Mouse (Mus musculus) kidney, embryonic 16.5 days (tissue): ENCODE measurements around the gene Kcnn1. TPM values are rescaled to one million over a fixed set of nuclear protein-coding genes. Genes with fewer than 3 reads are reported as not detected.
"Not testable (repeated sequence)": the region's sequence is repeated elsewhere in the genome, so short reads cannot be mapped to it uniquely, and the experiment has no call there.

Source experiments
- ATAC-seq: fragments of 200-750 bp; cut with Nextera tagmentation; 2 replicates; pipeline ENCODE4 v1.8.0; 2017; ENCODE audit warnings: moderate TSS enrichment; ENCODE audit not compliant: low FRiP score, low TSS enrichment
- H3K27ac ChIP-seq: fragments of 300-500 bp; sonication (generic); 2 replicates; pipeline ENCODE4 v1.5.1; 2014; ENCODE audit warnings: low read length
- H3K27me3 ChIP-seq: fragments of 300-500 bp; sonication (generic); 2 replicates; pipeline ENCODE4 v1.6.1; 2014; ENCODE audit warnings: low read length, control low read depth, mixed read lengths; ENCODE audit not compliant: insufficient read depth
- H3K36me3 ChIP-seq: fragments of 300-500 bp; sonication (generic); 2 replicates; pipeline ENCODE4 v1.6.1; 2014; ENCODE audit warnings: low read length, control low read depth, mixed read lengths; ENCODE audit not compliant: insufficient read depth
- H3K4me1 ChIP-seq: fragments of 300-500 bp; sonication (generic); 2 replicates; pipeline ENCODE4 v1.6.1; 2014; ENCODE audit warnings: low read length, control low read depth, mixed read lengths; ENCODE audit not compliant: insufficient read depth
- H3K4me2 ChIP-seq: fragments of 300-500 bp; sonication (generic); replicated peaks from 2 replicates; pipeline ENCODE4 v1.6.1; 2014; ENCODE audit warnings: low read depth, low read length
- H3K4me3 ChIP-seq: fragments of 300-500 bp; sonication (generic); 2 replicates; pipeline ENCODE4 v1.5.1; 2014; ENCODE audit warnings: mild to moderate bottlenecking, low read length
- H3K9ac ChIP-seq: fragments of 300-500 bp; sonication (generic); replicated peaks from 2 replicates; pipeline ENCODE4 v1.6.1; 2014; ENCODE audit warnings: low read length
- H3K9me3 ChIP-seq: fragments of 300-500 bp; sonication (generic); 2 replicates; pipeline ENCODE4 v1.6.1; 2016; ENCODE audit warnings: low read length, control low read depth
- WGBS: fragments of 180-500 bp; shearing (Covaris S2); extraction: QIAGEN DNeasy Blood & Tissue Kit; methylation state at CpG from one replicate; pipeline ENCODE4 v1.1.7; 2014; 5-methylcytosine and 5-hydroxymethylcytosine counted together
- polyA plus RNA-seq: library from polyadenylated mRNA; unstranded; fragments of >200 nt; fragmentation: Nextera tagmentation; extraction: Ambion mirVana; gene quantifications from 2 replicates; pipeline ENCODE4 v1.2.1, GENCODE M21; 2015

The Kcnn1 gene
- polyA plus RNA-seq, 1 experiment from 2014 or later, result 2.9 TPM

- no peak overlapping the region for H3K4me2 ChIP-seq
- WGBS, result 81% methylated on average over 2 of the region's 2 CpGs
- H3K27ac ChIP-seq, result no peak overlapping the region
- H3K27me3 ChIP-seq, result 0 out of 2 replicates have a peak, but pooled peaks cover 3% of the 10 kb centered on the region
- peaks cover 18% of the 10 kb centered on the region for H3K4me1 ChIP-seq
- H3K9ac ChIP-seq, result no peak overlapping the region
- no peaks in the 10 kb centered on the region for H3K9me3 ChIP-seq
- no peak for ATAC-seq
- no peaks in the 10 kb centered on the region for H3K36me3 ChIP-seq
- no peak overlapping the region for H3K4me3 ChIP-seq
These were observed 37.9 kb upstream of the Kcnn1 start for GRCm38 (mm10) chr8:70900872-70901387.

- 88% methylated on average over 2 of the region's 2 CpGs for WGBS
- peaks cover 15% of the 10 kb centered on the region for H3K4me1 ChIP-seq
- ATAC-seq, result no peak
- no peaks in the 10 kb centered on the region for H3K9me3 ChIP-seq
- H3K9ac ChIP-seq, result no peak overlapping the region
- H3K4me3 ChIP-seq, result no peak overlapping the region
- no peak overlapping the region for H3K4me2 ChIP-seq
- H3K27ac ChIP-seq, result no peak overlapping the region
- H3K36me3 ChIP-seq, result peaks cover 17% of the 10 kb centered on the region
- H3K27me3 ChIP-seq, result no peaks in the 10 kb centered on the region
These were observed 36.2 kb upstream of the Kcnn1 start for GRCm38 (mm10) chr8:70899226-70899625.

- WGBS, result 49% methylated on average over 2 of the region's 2 CpGs
- Histone ChIP-seq H3K4me1 (peaks cover 15% of the 10 kb centered on the region), H3K4me2 (no peak overlapping the region), H3K4me3 (no peak overlapping the region), H3K9ac (peak overlapping the region; percentile 90), H3K36me3 (peaks cover 22% of the 10 kb centered on the region), H3K27me3 (no peaks in the 10 kb centered on the region), H3K27ac (no peak overlapping the region), H3K9me3 (no peaks in the 10 kb centered on the region)
- ATAC-seq, result no peak
These were observed 35.7 kb upstream of the Kcnn1 start for GRCm38 (mm10) chr8:70898661-70899198.

- H3K4me3 ChIP-seq, result peak overlapping the region; percentile 95
- H3K4me1 ChIP-seq, result peaks cover 19% of the 10 kb centered on the region
- ATAC-seq, result peak; percentile 59
- H3K9me3 ChIP-seq, result no peaks in the 10 kb centered on the region
- peak overlapping the region; percentile 89 for H3K27ac ChIP-seq
- peak overlapping the region; percentile 90 for H3K9ac ChIP-seq
- H3K27me3 ChIP-seq, result peaks cover 7% of the 10 kb centered on the region
- H3K36me3 ChIP-seq, result peaks cover 22% of the 10 kb centered on the region
- peak overlapping the region; percentile 89 for H3K4me2 ChIP-seq
- under 1% methylated on average over 20 of the region's 20 CpGs for WGBS
These were observed 34.8 kb upstream of the Kcnn1 start for GRCm38 (mm10) chr8:70897681-70898413.

- Histone ChIP-seq H3K27ac (peak within 1 kb of the TSS; percentile 89), H3K36me3 (peaks cover 22% of the 10 kb centered on the region), H3K27me3 (peaks cover 14% of the 10 kb centered on the region), H3K9ac (peak within 1 kb of the TSS; percentile 90), H3K4me3 (peak within 1 kb of the TSS; percentile 95), H3K4me2 (peak within 1 kb of the TSS; percentile 97), H3K9me3 (no peaks in the 10 kb centered on the region), H3K4me1 (peaks cover 25% of the 10 kb centered on the region)
- peak; percentile 97 for ATAC-seq
- under 1% methylated on average over 60 of the region's 60 CpGs for WGBS
These were observed 34.1 kb upstream of the Kcnn1 start, which contains the start of gene Rpl18a for GRCm38 (mm10) chr8:70897021-70897680. Rpl18a (minus strand) TSS chr8:70897412.

GRCm38 (mm10) chr8:70896316-70897020, 33.4 kb upstream of the Kcnn1 start:
- WGBS, result 2% methylated on average over 25 of the region's 25 CpGs
- peak overlapping the region; percentile 82 for H3K9ac ChIP-seq
- peaks cover 32% of the 10 kb centered on the region for H3K4me1 ChIP-seq
- ATAC-seq, result no peak
- H3K27me3 ChIP-seq, result peaks cover 21% of the 10 kb centered on the region
- H3K9me3 ChIP-seq, result no peaks in the 10 kb centered on the region
- H3K4me2 ChIP-seq, result peak overlapping the region; percentile 97
- peak overlapping the region; percentile 55; the same call in 1 of the 2 replicates for H3K27ac ChIP-seq
- H3K4me3 ChIP-seq, result peak overlapping the region; percentile 95
- peaks cover 22% of the 10 kb centered on the region for H3K36me3 ChIP-seq

GRCm38 (mm10) chr8:70895571-70896259, 32.7 kb upstream of the Kcnn1 start:
- Histone ChIP-seq H3K4me1 (peaks cover 36% of the 10 kb centered on the region), H3K36me3 (peaks cover 22% of the 10 kb centered on the region), H3K4me2 (peak overlapping the region; percentile 97), H3K4me3 (peak overlapping the region; percentile 95), H3K9ac (peak overlapping the region; percentile 82), H3K27me3 (peaks cover 28% of the 10 kb centered on the region)
- not testable (repeated sequence) for H3K27ac ChIP-seq, ATAC-seq, H3K9me3 ChIP-seq
- 67% methylated on average over 23 of the region's 24 CpGs for WGBS

- Histone ChIP-seq H3K9me3 (no peaks in the 10 kb centered on the region), H3K27ac (no peak overlapping the region), H3K4me2 (no peak overlapping the region), H3K4me3 (no peak overlapping the region; the same call in 1 of the 2 replicates), H3K9ac (no peak overlapping the region), H3K27me3 (peaks cover 30% of the 10 kb centered on the region), H3K36me3 (peaks cover 22% of the 10 kb centered on the region), H3K4me1 (peaks cover 36% of the 10 kb centered on the region)
- no peak for ATAC-seq
- WGBS, result 62% methylated on average over 8 of the region's 8 CpGs
These were observed 31.9 kb upstream of the Kcnn1 start for GRCm38 (mm10) chr8:70894771-70895545.
